Mouse (Mus musculus): Measurements from ENCODE around the gene Icmt. TPM values are rescaled to one million over a fixed set of nuclear protein-coding genes. Genes with fewer than 3 reads are reported as not detected.

Icmt gene
- total and polyA plus RNA-seq, 3 experiments, result 30.4 to 50.8 TPM; not detected in 1

DNA sequence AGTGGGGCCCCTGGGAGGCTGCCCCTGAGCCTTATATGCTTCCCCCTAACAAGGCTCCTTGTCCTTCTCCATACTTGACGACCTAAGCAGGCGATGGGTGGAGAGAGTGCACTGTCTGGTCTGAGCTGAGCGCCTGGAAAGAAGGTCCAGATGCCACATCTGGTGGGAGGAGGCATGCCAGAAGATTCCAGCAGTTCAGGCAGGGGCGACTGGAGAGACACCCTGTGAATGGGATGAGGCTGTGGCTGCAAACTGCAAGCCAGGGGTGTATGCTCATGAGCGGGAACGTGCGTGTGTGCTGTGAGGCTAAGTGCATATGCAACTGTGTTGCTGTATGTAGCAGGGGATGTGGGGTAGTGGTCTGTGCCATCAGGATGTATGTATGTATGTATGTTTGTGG, 25.0 kb upstream of the Icmt start:
- no peak for DNase-seq (ENCODE audit: low read depth, low spot score)

GRCm38 (mm10) chr4:152272449-152273049, 24.5 kb upstream of the Icmt start:
- Histone ChIP-seq H3K9me3 (replicated peaks; ENCODE audit: insufficient read depth, low read length) (no peaks in the 10 kb centered on the region), H3K4me3 (ENCODE audit: control insufficient read depth in 1 of 2, insufficient read depth in 1 of 2, low read depth in 2 of 2, low read length in 2 of 2) (no peak overlapping the region), H3K27me3 (ENCODE audit: control insufficient read depth in 1 of 2, insufficient read depth in 2 of 2, low read length in 2 of 2) (no peaks in the 10 kb centered on the region), H3K79me2 (ENCODE audit: control insufficient read depth, insufficient read depth, low read length, poor library complexity) (no peaks in the 10 kb centered on the region), H3K36me3 (ENCODE audit: control insufficient read depth in 1 of 2, insufficient read depth in 2 of 2, low read length in 2 of 2) (no peaks in the 10 kb centered on the region), H3K9ac (ENCODE audit: control insufficient read depth, low read depth, low read length, poor library complexity, severe bottlenecking) (no peak overlapping the region), H3K27ac (ENCODE audit: control insufficient read depth, low read depth, low read length) (no peak overlapping the region), H3K4me1 (ENCODE audit: control insufficient read depth in 1 of 2, insufficient read depth in 2 of 2, low read length in 2 of 2) (no peaks in the 10 kb centered on the region)
- DNase-seq (ENCODE audit: low read depth, low spot score), result no peak
- no peak for TF ChIP-seq TAL1 (IDR thresholded peaks at IDR 0.05; ENCODE audit: low read length)
- TF ChIP-seq CHD1 (IDR thresholded peaks at IDR 0.05; ENCODE audit: low read depth, low read length), result no peak
- TF ChIP-seq UBTF (IDR thresholded peaks at IDR 0.05; ENCODE audit: borderline replicate concordance, insufficient read depth, low read depth, low read length), result no peak
- TF ChIP-seq TBP (IDR thresholded peaks at IDR 0.05; ENCODE audit: low read depth, low read length), result no peak
- no peak for TF ChIP-seq BHLHE40 (IDR thresholded peaks at IDR 0.05; ENCODE audit: borderline replicate concordance, low read depth, low read length)
- no peak for TF ChIP-seq E2F4 (IDR thresholded peaks at IDR 0.05; ENCODE audit: borderline replicate concordance, low read depth, low read length)
- no peak for TF ChIP-seq POLR2AphosphoS2 (IDR thresholded peaks at IDR 0.05; ENCODE audit: low read length)
- TF ChIP-seq CTCF (IDR thresholded peaks at IDR 0.05 in 2 of 3, conservative IDR thresholded peaks at IDR 0.05 in 1 of 3; ENCODE audit: control insufficient read depth in 1 of 3, insufficient read depth in 1 of 3, low read depth in 2 of 3, low read length in 3 of 3, poor library complexity in 1 of 3, severe bottlenecking in 1 of 3), result peak in 1 of 3 experiments; percentile 18; a peak in 1 of 6 replicates
- 0 out of 4 replicates have a peak, but pooled peaks of 1 of the 2 experiments have one; percentile 14 for TF ChIP-seq POLR2A (IDR thresholded peaks at IDR 0.05; ENCODE audit: control insufficient read depth in 1 of 2, insufficient read depth in 1 of 2, low read depth in 1 of 2, low read length in 2 of 2, poor library complexity in 1 of 2)
- no peak for TF ChIP-seq SIN3A (IDR thresholded peaks at IDR 0.05; ENCODE audit: low read length)
- no peak; the same call in 1 of the 2 replicates for TF ChIP-seq RAD21 (IDR thresholded peaks at IDR 0.05; ENCODE audit: low read depth, low read length)
- no peak for TF ChIP-seq ZC3H11A (IDR thresholded peaks at IDR 0.05; ENCODE audit: low read depth, low read length)
- no peak for TF ChIP-seq MAZ (IDR thresholded peaks at IDR 0.05; ENCODE audit: low read depth, low read length)
- no peak for TF ChIP-seq MAFK (IDR thresholded peaks at IDR 0.05; ENCODE audit: borderline replicate concordance, low read depth, low read length)
- no peak for TF ChIP-seq SMC3 (IDR thresholded peaks at IDR 0.05; ENCODE audit: low read depth, low read length)
- TF ChIP-seq GATA1 (IDR thresholded peaks at IDR 0.05; ENCODE audit: low read depth, low read length), result no peak

More for the DNA sequence above, 25.0 kb upstream of the Icmt start:
- no peaks in the 10 kb centered on the region for H3K36me3 ChIP-seq (ENCODE audit: control insufficient read depth in 1 of 2, insufficient read depth in 2 of 2, low read length in 2 of 2)
- H3K4me1 ChIP-seq (ENCODE audit: control insufficient read depth in 1 of 2, insufficient read depth in 2 of 2, low read length in 2 of 2), result no peaks in the 10 kb centered on the region
- H3K9ac ChIP-seq (ENCODE audit: control insufficient read depth, low read depth, low read length, poor library complexity, severe bottlenecking), result no peak overlapping the region
- H3K27ac ChIP-seq (ENCODE audit: control insufficient read depth, low read depth, low read length), result no peak overlapping the region
- H3K79me2 ChIP-seq (ENCODE audit: control insufficient read depth, insufficient read depth, low read length, poor library complexity), result no peaks in the 10 kb centered on the region
- no peak overlapping the region for H3K4me3 ChIP-seq (ENCODE audit: control insufficient read depth in 1 of 2, insufficient read depth in 1 of 2, low read depth in 2 of 2, low read length in 2 of 2)
- TF ChIP-seq MYB (IDR thresholded peaks at IDR 0.05; ENCODE audit: low read depth, low read length) (no peak), MAX (IDR thresholded peaks at IDR 0.05; ENCODE audit: low read length) (no peak), NRF1 (IDR thresholded peaks at IDR 0.05; ENCODE audit: insufficient read depth, low read depth, low read length, poor library complexity, severe bottlenecking) (no peak), SMC3 (IDR thresholded peaks at IDR 0.05; ENCODE audit: low read depth, low read length) (no peak), ELF1 (IDR thresholded peaks at IDR 0.05; ENCODE audit: low read depth, low read length) (no peak), KAT2A (conservative IDR thresholded peaks at IDR 0.05; ENCODE audit: low read depth, low read length) (no peak), ZKSCAN1 (IDR thresholded peaks at IDR 0.05; ENCODE audit: low read depth, low read length) (no peak), CTCF (IDR thresholded peaks at IDR 0.05 in 2 of 3, conservative IDR thresholded peaks at IDR 0.05 in 1 of 3; ENCODE audit: control insufficient read depth in 1 of 3, insufficient read depth in 1 of 3, low read depth in 2 of 3, low read length in 3 of 3, poor library complexity in 1 of 3, severe bottlenecking in 1 of 3) (no peak), GATA1 (IDR thresholded peaks at IDR 0.05; ENCODE audit: low read depth, low read length) (no peak), BHLHE40 (IDR thresholded peaks at IDR 0.05; ENCODE audit: borderline replicate concordance, low read depth, low read length) (no peak), RAD21 (IDR thresholded peaks at IDR 0.05; ENCODE audit: low read depth, low read length) (no peak), TCF12 (IDR thresholded peaks at IDR 0.05; ENCODE audit: low read depth, low read length) (no peak), ZC3H11A (IDR thresholded peaks at IDR 0.05; ENCODE audit: low read depth, low read length) (no peak), POLR2AphosphoS5 (IDR thresholded peaks at IDR 0.05; ENCODE audit: borderline replicate concordance, low read depth, low read length) (no peak), MAFK (IDR thresholded peaks at IDR 0.05; ENCODE audit: borderline replicate concordance, low read depth, low read length) (no peak), USF1 (IDR thresholded peaks at IDR 0.05; ENCODE audit: low read depth, low read length) (no peak), MXI1 (IDR thresholded peaks at IDR 0.05; ENCODE audit: low read depth, low read length) (no peak), POLR2AphosphoS2 (IDR thresholded peaks at IDR 0.05; ENCODE audit: low read length) (no peak)
- H3K9me3 ChIP-seq (replicated peaks; ENCODE audit: insufficient read depth, low read length), result no peaks in the 10 kb centered on the region
- no peaks in the 10 kb centered on the region for H3K27me3 ChIP-seq (ENCODE audit: control insufficient read depth in 1 of 2, insufficient read depth in 2 of 2, low read length in 2 of 2)

Measured in MEL (cell line).